In the genomic region with DNA sequence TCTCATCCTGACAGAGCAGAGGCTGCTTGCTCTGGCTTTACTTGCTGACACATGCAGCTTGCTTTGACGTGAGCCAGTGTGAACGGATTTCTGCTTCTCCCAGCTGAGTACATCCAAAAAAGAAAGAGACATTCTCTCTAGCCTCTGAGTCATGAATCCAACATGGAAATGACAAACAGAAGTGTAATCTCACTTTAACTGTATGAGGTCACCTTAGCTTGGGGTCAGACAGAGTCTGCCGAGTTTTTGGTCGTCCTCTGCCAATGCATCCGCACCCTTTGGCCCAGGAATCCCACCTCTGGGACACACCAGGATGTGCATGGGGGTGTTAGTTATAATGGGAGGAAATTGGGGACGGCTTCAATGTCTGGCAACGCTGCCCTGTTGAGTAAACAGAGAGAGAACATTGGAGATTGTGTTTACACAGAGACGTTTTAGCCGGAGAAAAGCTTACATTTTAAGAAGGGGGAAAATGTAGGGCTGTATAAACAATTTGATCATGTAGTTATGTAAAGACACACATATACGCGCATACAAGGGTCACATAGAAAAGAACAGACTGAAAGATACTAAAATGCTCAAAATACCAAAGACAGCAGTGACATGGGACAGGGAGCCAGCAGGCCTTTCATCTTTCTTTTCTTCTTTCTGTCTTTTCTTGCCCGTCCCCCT, we compare ENCODE assay signal across 12 mouse cellular contexts. TPM values are rescaled to one million over a fixed set of nuclear protein-coding genes. Genes with fewer than 3 reads are reported as not detected.
DNase-seq lines count a peak whose midpoint lies in the region; ATAC-seq and TF ChIP-seq lines count a peak whose summit lies in the region.
"Had no signal": no experiment of that assay in that cellular context is flagged by ENCODE, and none has a peak within 500 bp of the region (broad histone marks: within the 10 kb centered on the region; RNA-seq: fewer than 3 reads in every experiment).

No protein-coding gene starts in this region.

- H3K9ac ChIP-seq in heart, embryonic 11.5 days (ENCODE audit: low read depth, low read length) = no peak overlapping the region
- H3K9ac ChIP-seq in lung, embryonic 14.5 days = no peak overlapping the region
- no peak overlapping the region for H3K9ac ChIP-seq in hindbrain, embryonic 16.5 days (ENCODE audit: low read depth, low read length)
- H3K9ac ChIP-seq: neural tube, embryonic 13.5 days had no signal

- H3K4me3 ChIP-seq in heart, embryonic 11.5 days (ENCODE audit: low read depth, low read length) = no peak overlapping the region
- H3K4me3 ChIP-seq in lung, embryonic 14.5 days (ENCODE audit: low read depth, low read length) = no peak overlapping the region
- no peak overlapping the region for H3K4me3 ChIP-seq in hindbrain, embryonic 16.5 days (ENCODE audit: low read length)
- H3K4me3 ChIP-seq: neural tube, embryonic 13.5 days had no signal

- no peak for TF ChIP-seq CTCF in lung, embryonic 14.5 days (IDR thresholded peaks at IDR 0.05; ENCODE audit: low read depth)

- 47% methylated on average over 12 of the region's 12 CpGs for WGBS in heart, embryonic 11.5 days (ENCODE audit: insufficient replicate concordance)
- 11% methylated on average over 12 of the region's 12 CpGs for WGBS in lung, embryonic 14.5 days
- 68% methylated on average over 12 of the region's 12 CpGs for WGBS in hindbrain, embryonic 16.5 days

- no peaks in the 10 kb centered on the region for H3K36me3 ChIP-seq in heart, embryonic 11.5 days (ENCODE audit: control insufficient read depth, insufficient read depth, low read length)
- H3K36me3 ChIP-seq in lung, embryonic 14.5 days (ENCODE audit: insufficient read depth) = no peaks in the 10 kb centered on the region
- H3K36me3 ChIP-seq in hindbrain, embryonic 16.5 days (ENCODE audit: control insufficient read depth, insufficient read depth, low read length) = no peaks in the 10 kb centered on the region
- H3K36me3 ChIP-seq: neural tube, embryonic 13.5 days had no signal

- no peak overlapping the region for H3K4me2 ChIP-seq in heart, embryonic 11.5 days
- peak overlapping the region; percentile 44 for H3K4me2 ChIP-seq in lung, embryonic 14.5 days
- H3K4me2 ChIP-seq in hindbrain, embryonic 16.5 days (ENCODE audit: low read length) = no peak overlapping the region
- H3K4me2 ChIP-seq: neural tube, embryonic 13.5 days had no signal

- H3K9me3 ChIP-seq in heart, embryonic 11.5 days (replicated peaks; ENCODE audit: control insufficient read depth, low read length) = peaks cover 5% of the 10 kb centered on the region
- no peaks in the 10 kb centered on the region; the same call in 1 of the 2 replicates for H3K9me3 ChIP-seq in lung, embryonic 14.5 days (ENCODE audit: low read depth, low read length)
- no peaks in the 10 kb centered on the region for H3K9me3 ChIP-seq in hindbrain, embryonic 16.5 days (ENCODE audit: control insufficient read depth, low read length)
- H3K9me3 ChIP-seq: neural tube, embryonic 13.5 days had no signal

- ATAC-seq in heart, embryonic 11.5 days (replicated peaks; ENCODE audit: insufficient number of reproducible peaks, low FRiP score, low TSS enrichment) = no peak
- ATAC-seq in lung, embryonic 14.5 days (ENCODE audit: insufficient read depth) = peak; percentile 92
- no peak for ATAC-seq in hindbrain, embryonic 16.5 days
- ATAC-seq: activated CD4-positive, CD25-positive, alpha-beta regulatory T cell, adult 4 months had no signal

- H3K27ac ChIP-seq in heart, embryonic 11.5 days (ENCODE audit: low read depth, low read length) = no peak overlapping the region
- peak overlapping the region; percentile 89 for H3K27ac ChIP-seq in lung, embryonic 14.5 days (ENCODE audit: low read depth)
- no peak overlapping the region for H3K27ac ChIP-seq in hindbrain, embryonic 16.5 days (ENCODE audit: low read depth, low read length)
- H3K27ac ChIP-seq: neural tube, embryonic 13.5 days had no signal

- DNase-seq in heart, adult 11 months = peak; percentile 99
- DNase-seq in Muller cell, postnatal 12 days (ENCODE audit: inconsistent ontology term) = peak; percentile 19
- DNase-seq in gastrocnemius, postnatal 25 days = peak; percentile 82
- peak; percentile 89 for DNase-seq in lung, embryonic 14.5 days
- no peak for DNase-seq in cerebellum, postnatal 4 days (ENCODE audit: low spot score in 2 of 2)
- DNase-seq in ovary, adult 18-20 months (ENCODE audit: low spot score) = no peak
- DNase-seq: embryo, embryonic 11 days; thymus, postnatal 25 days had no signal

- no peaks in the 10 kb centered on the region for H3K4me1 ChIP-seq in heart, embryonic 11.5 days (ENCODE audit: control insufficient read depth, insufficient read depth, low read length)
- 0 out of 2 replicates have a peak, but pooled peaks cover 3% of the 10 kb centered on the region for H3K4me1 ChIP-seq in lung, embryonic 14.5 days (ENCODE audit: insufficient read depth)
- no peaks in the 10 kb centered on the region for H3K4me1 ChIP-seq in hindbrain, embryonic 16.5 days (ENCODE audit: control insufficient read depth, insufficient read depth, low read depth, low read length)
- H3K4me1 ChIP-seq: neural tube, embryonic 13.5 days had no signal

- no peaks in the 10 kb centered on the region for H3K27me3 ChIP-seq in heart, embryonic 11.5 days (ENCODE audit: control insufficient read depth, insufficient read depth, low read length)
- no peaks in the 10 kb centered on the region for H3K27me3 ChIP-seq in lung, embryonic 14.5 days (ENCODE audit: insufficient read depth, low read length)
- no peaks in the 10 kb centered on the region for H3K27me3 ChIP-seq in hindbrain, embryonic 16.5 days (replicated peaks; ENCODE audit: control insufficient read depth, insufficient read depth, low read length)

RNA-seq across cellular contexts. Expression of a gene that starts 33.7 kb away (rescaled TPM):
- 3.4 and 4.6 TPM in 2 replicates for polyA plus RNA-seq in heart, embryonic 11.5 days (2014; fragmentation: Nextera tagmentation; extraction: Ambion mirVana)
- total RNA-seq in gastrocnemius, postnatal 25 days (2021) = 1 to 10 TPM; 3.6 to 5.4 TPM
- polyA plus RNA-seq in lung, embryonic 14.5 days (2014; fragmentation: Nextera tagmentation; extraction: Ambion mirVana) = 15.2 and 16.2 TPM in 2 replicates
- 54.4 and 59.5 TPM in 2 replicates for polyA plus RNA-seq in hindbrain, embryonic 16.5 days (2015; fragmentation: Nextera tagmentation; extraction: Ambion mirVana)
- polyA plus RNA-seq: activated CD4-positive, CD25-positive, alpha-beta regulatory T cell, adult 4 months had no signal

RNA-seq across cellular contexts. Expression of a gene that starts 45.6 kb away (rescaled TPM):
- 28.9 and 31.5 TPM in 2 replicates for polyA plus RNA-seq in heart, embryonic 11.5 days (2014; fragmentation: Nextera tagmentation; extraction: Ambion mirVana)
- total RNA-seq in gastrocnemius, postnatal 25 days (2021) = 10 to 100 TPM; 69.4 to 77.8 TPM
- polyA plus RNA-seq in lung, embryonic 14.5 days (2014; fragmentation: Nextera tagmentation; extraction: Ambion mirVana) = 73.5 and 86.0 TPM in 2 replicates
- polyA plus RNA-seq in hindbrain, embryonic 16.5 days (2015; fragmentation: Nextera tagmentation; extraction: Ambion mirVana) = 14.1 and 17.2 TPM in 2 replicates

RNA-seq across cellular contexts. Expression of a gene that starts 59.1 kb away (rescaled TPM):
- polyA plus RNA-seq in heart, embryonic 11.5 days (2014; fragmentation: Nextera tagmentation; extraction: Ambion mirVana) = 9.1 and 10.6 TPM in 2 replicates
- 1 to 10 TPM; 3.0 to 4.9 TPM for total RNA-seq in gastrocnemius, postnatal 25 days (2021)
- 12.8 and 13.7 TPM in 2 replicates for polyA plus RNA-seq in lung, embryonic 14.5 days (2014; fragmentation: Nextera tagmentation; extraction: Ambion mirVana)
- 21.8 and 23.9 TPM in 2 replicates for polyA plus RNA-seq in hindbrain, embryonic 16.5 days (2015; fragmentation: Nextera tagmentation; extraction: Ambion mirVana)

Comparison
In these comparisons a context has a peak if more than half of its experiments do, and no peak if none do; other contexts are left out.
1. DNase-seq: peak in heart, adult 11 months (single experiment), Muller cell, postnatal 12 days (single experiment), gastrocnemius, postnatal 25 days (single experiment) and lung, embryonic 14.5 days (single experiment); none in cerebellum, postnatal 4 days (0 of 2) and ovary, adult 18-20 months (single experiment).